Mouse (Mus musculus): Measurements from ENCODE around the gene Plppr1. TPM values are rescaled to one million over a fixed set of nuclear protein-coding genes. Genes with fewer than 3 reads are reported as not detected.
"Not testable (repeated sequence)": the region's sequence is repeated elsewhere in the genome, so short reads cannot be mapped to it uniquely, and the experiment has no call there.

Gene Plppr1
- total and polyA plus RNA-seq, 3 experiments, result not detected

- TF ChIP-seq UBTF (IDR thresholded peaks at IDR 0.05; ENCODE audit: borderline replicate concordance, insufficient read depth, low read depth, low read length), result no peak
- no peak for TF ChIP-seq USF1 (IDR thresholded peaks at IDR 0.05; ENCODE audit: low read depth, low read length)
- TF ChIP-seq ZMIZ1 (IDR thresholded peaks at IDR 0.05; ENCODE audit: low read depth, low read length), result no peak
- no peak for TF ChIP-seq KAT2A (conservative IDR thresholded peaks at IDR 0.05; ENCODE audit: low read depth, low read length)
- TF ChIP-seq MXI1 (IDR thresholded peaks at IDR 0.05; ENCODE audit: low read depth, low read length), result no peak
- TF ChIP-seq ZKSCAN1 (IDR thresholded peaks at IDR 0.05; ENCODE audit: low read depth, low read length), result no peak
- no peak for TF ChIP-seq NRF1 (IDR thresholded peaks at IDR 0.05; ENCODE audit: insufficient read depth, low read depth, low read length, poor library complexity, severe bottlenecking)
- peak; percentile 12; the same call in 1 of the 2 replicates for TF ChIP-seq ZNF384 (IDR thresholded peaks at IDR 0.05; ENCODE audit: low read depth, low read length)
- peak; percentile 87 for TF ChIP-seq RAD21 (IDR thresholded peaks at IDR 0.05; ENCODE audit: low read depth, low read length)
- TF ChIP-seq MAX (IDR thresholded peaks at IDR 0.05; ENCODE audit: low read length), result no peak
- TF ChIP-seq JUND (IDR thresholded peaks at IDR 0.05; ENCODE audit: low read depth, low read length), result no peak; the same call in 1 of the 2 replicates
- TF ChIP-seq ZC3H11A (IDR thresholded peaks at IDR 0.05; ENCODE audit: low read depth, low read length), result peak; percentile 70
- no peak for TF ChIP-seq POLR2A (IDR thresholded peaks at IDR 0.05; ENCODE audit: control insufficient read depth in 1 of 2, insufficient read depth in 1 of 2, low read depth in 1 of 2, low read length in 2 of 2, poor library complexity in 1 of 2)
- TF ChIP-seq MAFK (IDR thresholded peaks at IDR 0.05; ENCODE audit: borderline replicate concordance, low read depth, low read length), result no peak
- TF ChIP-seq SMC3 (IDR thresholded peaks at IDR 0.05; ENCODE audit: low read depth, low read length), result peak; percentile 75
- peak in 2 of 3 experiments; percentile 60 to 79; a peak in 4 of 6 replicates for TF ChIP-seq CTCF (IDR thresholded peaks at IDR 0.05 in 2 of 3, conservative IDR thresholded peaks at IDR 0.05 in 1 of 3; ENCODE audit: control insufficient read depth in 1 of 3, insufficient read depth in 1 of 3, low read depth in 2 of 3, low read length in 3 of 3, poor library complexity in 1 of 3, severe bottlenecking in 1 of 3)
- no peak for TF ChIP-seq MAZ (IDR thresholded peaks at IDR 0.05; ENCODE audit: low read depth, low read length)
- no peak for TF ChIP-seq ELF1 (IDR thresholded peaks at IDR 0.05; ENCODE audit: low read depth, low read length)
- no peak for TF ChIP-seq TBP (IDR thresholded peaks at IDR 0.05; ENCODE audit: low read depth, low read length)
- no peak for TF ChIP-seq RCOR1 (IDR thresholded peaks at IDR 0.05; ENCODE audit: low read depth, low read length)
- no peak for TF ChIP-seq ETS1 (IDR thresholded peaks at IDR 0.05; ENCODE audit: low read depth, low read length)
- no peak for TF ChIP-seq BHLHE40 (IDR thresholded peaks at IDR 0.05; ENCODE audit: borderline replicate concordance, low read depth, low read length)
- TF ChIP-seq MEF2A (IDR thresholded peaks at IDR 0.05; ENCODE audit: extremely low read depth, insufficient replicate concordance, low read depth, low read length, poor library complexity, severe bottlenecking), result no peak
- TF ChIP-seq MYC (IDR thresholded peaks at IDR 0.05; ENCODE audit: low read depth, low read length), result 0 out of 2 replicates have a peak, but pooled peaks have one; percentile 22
- TF ChIP-seq GATA1 (IDR thresholded peaks at IDR 0.05; ENCODE audit: low read depth, low read length), result no peak
- TF ChIP-seq POLR2AphosphoS2 (IDR thresholded peaks at IDR 0.05; ENCODE audit: low read length), result no peak
- H3K36me3 ChIP-seq (ENCODE audit: control insufficient read depth in 1 of 2, insufficient read depth in 2 of 2, low read length in 2 of 2), result no peaks in the 10 kb centered on the region
- no peak overlapping the region for H3K27ac ChIP-seq (ENCODE audit: control insufficient read depth, low read depth, low read length)
- H3K27me3 ChIP-seq (ENCODE audit: control insufficient read depth in 1 of 2, insufficient read depth in 2 of 2, low read length in 2 of 2), result no peaks in the 10 kb centered on the region
- peak; percentile 43 for DNase-seq (ENCODE audit: low read depth, low spot score)
- H3K4me1 ChIP-seq (ENCODE audit: control insufficient read depth in 1 of 2, insufficient read depth in 2 of 2, low read length in 2 of 2), result no peaks in the 10 kb centered on the region
- H3K4me3 ChIP-seq (ENCODE audit: control insufficient read depth in 1 of 2, insufficient read depth in 1 of 2, low read depth in 2 of 2, low read length in 2 of 2), result no peak overlapping the region
- no peaks in the 10 kb centered on the region for H3K79me2 ChIP-seq (ENCODE audit: control insufficient read depth, insufficient read depth, low read length, poor library complexity)
- no peaks in the 10 kb centered on the region for H3K9me3 ChIP-seq (replicated peaks; ENCODE audit: insufficient read depth, low read length)
- no peak overlapping the region for H3K9ac ChIP-seq (ENCODE audit: control insufficient read depth, low read depth, low read length, poor library complexity, severe bottlenecking)
Observed at GRCm38 (mm10) chr4:49321903-49322635, 263.0 kb downstream of the Plppr1 start.

DNA sequence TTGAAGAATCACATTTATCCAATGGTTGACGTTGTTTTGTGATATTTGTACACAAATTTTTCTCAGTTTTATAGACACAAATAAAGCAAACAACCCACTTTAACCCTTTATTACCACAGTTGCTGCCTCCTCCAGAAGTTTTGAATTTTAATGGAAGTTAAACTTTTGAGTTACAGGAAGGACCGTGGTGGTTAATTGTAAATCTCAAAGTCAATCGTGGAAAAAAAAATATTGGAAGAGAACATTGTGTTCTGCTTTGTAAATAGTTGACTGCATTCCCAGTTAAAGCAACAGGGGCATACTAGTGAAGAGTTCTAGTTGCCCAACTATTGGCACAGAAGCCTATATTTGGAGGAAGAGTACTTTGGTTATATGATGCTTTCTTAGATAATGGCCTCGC is 278.9 kb downstream of the Plppr1 start:
- not testable (repeated sequence) for H3K27me3 ChIP-seq (ENCODE audit: control insufficient read depth in 1 of 2, insufficient read depth in 2 of 2, low read length in 2 of 2); H3K9ac ChIP-seq (ENCODE audit: control insufficient read depth, low read depth, low read length, poor library complexity, severe bottlenecking); H3K27ac ChIP-seq (ENCODE audit: control insufficient read depth, low read depth, low read length); H3K79me2 ChIP-seq (ENCODE audit: control insufficient read depth, insufficient read depth, low read length, poor library complexity); H3K4me3 ChIP-seq (ENCODE audit: control insufficient read depth in 1 of 2, insufficient read depth in 1 of 2, low read depth in 2 of 2, low read length in 2 of 2); H3K36me3 ChIP-seq (ENCODE audit: control insufficient read depth in 1 of 2, insufficient read depth in 2 of 2, low read length in 2 of 2); H3K4me1 ChIP-seq (ENCODE audit: control insufficient read depth in 1 of 2, insufficient read depth in 2 of 2, low read length in 2 of 2); H3K9me3 ChIP-seq (replicated peaks; ENCODE audit: insufficient read depth, low read length); DNase-seq (ENCODE audit: low read depth, low spot score)

GRCm38 (mm10) chr4:49340091-49340490 is 281.0 kb downstream of the Plppr1 start:
- H3K4me1 ChIP-seq (ENCODE audit: control insufficient read depth in 1 of 2, insufficient read depth in 2 of 2, low read length in 2 of 2); H3K9me3 ChIP-seq (replicated peaks; ENCODE audit: insufficient read depth, low read length); H3K27me3 ChIP-seq (ENCODE audit: control insufficient read depth in 1 of 2, insufficient read depth in 2 of 2, low read length in 2 of 2); H3K27ac ChIP-seq (ENCODE audit: control insufficient read depth, low read depth, low read length); H3K79me2 ChIP-seq (ENCODE audit: control insufficient read depth, insufficient read depth, low read length, poor library complexity); DNase-seq (ENCODE audit: low read depth, low spot score); H3K4me3 ChIP-seq (ENCODE audit: control insufficient read depth in 1 of 2, insufficient read depth in 1 of 2, low read depth in 2 of 2, low read length in 2 of 2); H3K9ac ChIP-seq (ENCODE audit: control insufficient read depth, low read depth, low read length, poor library complexity, severe bottlenecking); H3K36me3 ChIP-seq (ENCODE audit: control insufficient read depth in 1 of 2, insufficient read depth in 2 of 2, low read length in 2 of 2): not testable (repeated sequence)

All from MEL (cell line).